Mouse (Mus musculus) forebrain, embryonic 16.5 days (tissue): ENCODE results near the gene Csrp1. TPM values are rescaled to one million over a fixed set of nuclear protein-coding genes. Genes with fewer than 3 reads are reported as not detected.

Source experiments
- ATAC-seq: fragments of 200-750 bp; cut with Nextera tagmentation; 2 replicates; pipeline ENCODE4 v1.8.0; 2017; ENCODE audit warnings: mild to moderate bottlenecking, moderate library complexity
- H3K27ac ChIP-seq: fragments of 300-500 bp; sonication (generic); 2 replicates; pipeline ENCODE4 v1.5.1; 2014; ENCODE audit warnings: low read length, control low read depth
- H3K27me3 ChIP-seq: fragments of 300-500 bp; sonication (generic); replicated peaks from 2 replicates; pipeline ENCODE4 v1.6.1; 2014; ENCODE audit warnings: low read length; ENCODE audit not compliant: control insufficient read depth, insufficient read depth
- H3K36me3 ChIP-seq: fragments of 300-500 bp; sonication (generic); 2 replicates; pipeline ENCODE4 v1.6.1; 2014; ENCODE audit not compliant: control insufficient read depth, insufficient read depth
- H3K4me1 ChIP-seq: fragments of 300-500 bp; sonication (generic); replicated peaks from 2 replicates; pipeline ENCODE4 v1.6.1; 2014; ENCODE audit warnings: low read length; ENCODE audit not compliant: control insufficient read depth, insufficient read depth
- H3K4me2 ChIP-seq: fragments of 300-500 bp; sonication (generic); 2 replicates; pipeline ENCODE4 v1.6.1; 2014; ENCODE audit warnings: mild to moderate bottlenecking, low read length, control low read depth
- H3K4me3 ChIP-seq: fragments of 300-500 bp; sonication (generic); replicated peaks from 2 replicates; pipeline ENCODE4 v1.5.1; 2014; ENCODE audit warnings: mild to moderate bottlenecking, low read length, control low read depth
- H3K9ac ChIP-seq: fragments of 300-500 bp; sonication (generic); replicated peaks from 2 replicates; pipeline ENCODE4 v1.6.1; 2014; ENCODE audit warnings: low read depth, low read length, control low read depth
- H3K9me3 ChIP-seq: fragments of 300-500 bp; sonication (generic); 2 replicates; pipeline ENCODE4 v1.6.1; 2016; ENCODE audit warnings: low read length; ENCODE audit not compliant: control insufficient read depth
- WGBS: fragments of 180-500 bp; shearing (Covaris S2); extraction: QIAGEN DNeasy Blood & Tissue Kit; methylation state at CpG from one replicate; pipeline ENCODE4 v1.1.7; 2014; 5-methylcytosine and 5-hydroxymethylcytosine counted together
- polyA plus RNA-seq: library from polyadenylated mRNA; unstranded; fragments of >200 nt; fragmentation: Nextera tagmentation; extraction: Ambion mirVana; gene quantifications from 2 replicates; pipeline ENCODE4 v1.2.1, GENCODE M21; 2015

Csrp1 gene
- polyA plus RNA-seq, 1 experiment from 2014 or later: 14.5 TPM

DNA sequence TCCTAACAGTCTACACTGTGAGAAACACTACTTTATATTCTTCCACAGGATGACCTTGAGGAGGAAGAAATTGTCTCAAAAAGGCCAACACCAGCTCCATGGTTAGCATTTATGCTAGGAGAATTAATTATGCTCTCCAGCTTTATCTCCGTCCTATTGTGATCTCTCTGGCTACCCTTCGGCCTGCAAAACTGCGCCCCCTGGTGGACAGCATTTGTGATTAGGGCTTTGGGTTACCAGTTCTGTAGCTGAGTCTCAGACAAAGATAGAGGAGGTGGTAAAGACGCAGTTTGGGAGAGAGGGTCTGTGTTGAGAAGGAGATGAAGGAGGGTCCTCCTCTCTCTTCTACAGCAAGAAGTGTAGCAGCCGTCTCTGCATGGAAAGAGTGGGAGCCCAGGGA, 70.0 kb downstream of the Csrp1 start:
- no peak overlapping the region for H3K4me2 ChIP-seq
- peaks cover 9% of the 10 kb centered on the region for H3K4me1 ChIP-seq
- no peaks in the 10 kb centered on the region for H3K36me3 ChIP-seq
- no peak overlapping the region for H3K4me3 ChIP-seq
- H3K27ac ChIP-seq: no peak overlapping the region
- no peaks in the 10 kb centered on the region for H3K9me3 ChIP-seq
- 0 out of 2 replicates have a peak, but pooled peaks have one; percentile 21 for ATAC-seq
- H3K9ac ChIP-seq: no peak overlapping the region
- WGBS: 4% methylated on average over 5 of the region's 5 CpGs
- H3K27me3 ChIP-seq: no peaks in the 10 kb centered on the region; the same call in 1 of the 2 replicates

DNA sequence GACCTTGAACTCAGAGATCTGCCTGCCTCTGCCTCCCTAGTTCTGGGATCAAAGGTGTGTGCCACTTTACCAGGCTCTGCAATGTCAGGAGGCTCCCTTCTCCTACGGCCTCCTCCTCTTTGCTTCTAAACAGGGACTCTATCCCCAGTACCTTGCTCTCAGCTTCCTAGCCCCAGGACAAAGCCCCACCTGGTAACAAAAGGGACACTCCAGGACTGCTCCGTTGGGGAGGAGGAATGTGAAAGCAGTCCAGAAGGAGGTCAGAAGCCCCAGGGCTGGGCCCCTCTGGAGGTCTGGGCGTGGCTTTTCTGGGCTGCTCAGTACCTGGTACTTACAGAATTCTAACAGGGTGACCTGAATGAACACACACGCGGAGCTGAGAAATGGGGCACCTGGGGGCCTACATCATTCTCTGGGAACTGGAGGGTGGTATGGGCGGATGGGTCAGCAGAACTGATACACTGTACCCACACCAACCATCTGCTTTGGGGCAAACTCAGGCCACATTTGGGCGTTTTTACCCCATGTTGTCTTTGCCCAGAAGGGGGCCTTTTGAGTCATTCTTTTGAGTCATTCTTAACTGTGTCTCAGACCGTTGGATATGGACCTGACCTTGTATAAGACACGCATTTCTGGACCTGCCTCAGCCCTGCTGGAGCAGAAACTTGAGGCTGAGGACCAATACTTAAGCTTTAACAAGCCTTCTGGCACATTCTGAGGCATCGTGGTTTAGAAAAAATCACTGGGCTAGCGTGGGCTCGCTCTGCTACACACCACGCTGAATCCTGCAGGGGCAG, 72.5 kb downstream of the Csrp1 start:
- H3K4me2 ChIP-seq: no peak overlapping the region
- no peak for ATAC-seq

DNA sequence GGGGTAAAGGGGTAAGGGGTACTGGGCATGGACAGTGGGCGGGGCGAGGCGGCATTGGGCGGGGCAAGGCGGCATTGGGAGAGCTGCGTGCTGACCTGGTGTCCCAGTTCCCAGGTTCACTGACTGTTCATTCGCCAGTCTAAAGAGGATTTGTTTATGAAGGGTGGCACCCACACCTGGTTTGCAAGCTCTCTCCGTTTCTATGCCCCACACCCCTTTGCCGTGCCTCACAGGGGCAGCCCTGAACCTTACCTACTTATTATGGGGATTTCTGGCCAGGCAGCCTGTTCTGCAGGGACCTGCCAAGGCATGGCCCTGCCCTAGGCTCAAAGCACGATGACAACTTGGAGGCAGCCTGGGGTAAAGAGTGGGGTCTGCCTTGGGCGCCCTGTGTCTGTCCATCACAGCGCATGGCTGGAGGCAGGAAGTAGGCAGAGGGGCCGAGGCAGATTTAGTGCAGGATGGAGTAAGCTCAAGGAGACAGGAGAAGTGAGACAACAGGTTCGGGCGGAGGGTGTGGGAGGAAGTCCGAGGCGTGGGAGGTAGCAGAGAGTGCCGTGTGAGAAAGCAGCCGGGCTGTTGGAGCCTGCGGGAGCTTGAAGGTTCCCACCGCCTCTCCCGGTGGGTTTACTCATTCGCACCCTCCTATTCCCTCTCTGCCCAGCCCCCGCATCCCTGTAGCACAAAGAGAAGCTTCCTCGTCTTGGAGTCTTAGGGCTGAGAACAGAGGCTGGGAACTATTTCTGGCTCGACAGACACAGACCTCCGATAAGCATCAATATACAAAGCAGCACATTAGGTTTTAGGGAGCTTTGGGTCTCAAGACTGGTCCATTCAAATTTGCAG, 73.7 kb downstream of the Csrp1 start:
- no peaks in the 10 kb centered on the region for H3K9me3 ChIP-seq
- H3K9ac ChIP-seq: peak overlapping the region; percentile 43
- H3K4me3 ChIP-seq: peak overlapping the region; percentile 21
- no peaks in the 10 kb centered on the region; the same call in 1 of the 2 replicates for H3K27me3 ChIP-seq
- ATAC-seq: peak; percentile 30; the same call in 1 of the 2 replicates
- H3K27ac ChIP-seq: no peak overlapping the region
- WGBS: 12% methylated on average over 27 of the region's 27 CpGs
- H3K4me2 ChIP-seq: peak overlapping the region; percentile 47
- H3K36me3 ChIP-seq: no peaks in the 10 kb centered on the region
- peaks cover 9% of the 10 kb centered on the region for H3K4me1 ChIP-seq

More for the DNA sequence above, 72.5 kb downstream of the Csrp1 start:
- 60% methylated on average over 13 of the region's 13 CpGs for WGBS
- no peak overlapping the region for H3K27ac ChIP-seq
- peaks cover 9% of the 10 kb centered on the region for H3K4me1 ChIP-seq
- no peaks in the 10 kb centered on the region for H3K36me3 ChIP-seq
- H3K27me3 ChIP-seq: no peaks in the 10 kb centered on the region; the same call in 1 of the 2 replicates
- no peaks in the 10 kb centered on the region for H3K9me3 ChIP-seq
- H3K4me3 ChIP-seq: no peak overlapping the region
- no peak overlapping the region for H3K9ac ChIP-seq

DNA sequence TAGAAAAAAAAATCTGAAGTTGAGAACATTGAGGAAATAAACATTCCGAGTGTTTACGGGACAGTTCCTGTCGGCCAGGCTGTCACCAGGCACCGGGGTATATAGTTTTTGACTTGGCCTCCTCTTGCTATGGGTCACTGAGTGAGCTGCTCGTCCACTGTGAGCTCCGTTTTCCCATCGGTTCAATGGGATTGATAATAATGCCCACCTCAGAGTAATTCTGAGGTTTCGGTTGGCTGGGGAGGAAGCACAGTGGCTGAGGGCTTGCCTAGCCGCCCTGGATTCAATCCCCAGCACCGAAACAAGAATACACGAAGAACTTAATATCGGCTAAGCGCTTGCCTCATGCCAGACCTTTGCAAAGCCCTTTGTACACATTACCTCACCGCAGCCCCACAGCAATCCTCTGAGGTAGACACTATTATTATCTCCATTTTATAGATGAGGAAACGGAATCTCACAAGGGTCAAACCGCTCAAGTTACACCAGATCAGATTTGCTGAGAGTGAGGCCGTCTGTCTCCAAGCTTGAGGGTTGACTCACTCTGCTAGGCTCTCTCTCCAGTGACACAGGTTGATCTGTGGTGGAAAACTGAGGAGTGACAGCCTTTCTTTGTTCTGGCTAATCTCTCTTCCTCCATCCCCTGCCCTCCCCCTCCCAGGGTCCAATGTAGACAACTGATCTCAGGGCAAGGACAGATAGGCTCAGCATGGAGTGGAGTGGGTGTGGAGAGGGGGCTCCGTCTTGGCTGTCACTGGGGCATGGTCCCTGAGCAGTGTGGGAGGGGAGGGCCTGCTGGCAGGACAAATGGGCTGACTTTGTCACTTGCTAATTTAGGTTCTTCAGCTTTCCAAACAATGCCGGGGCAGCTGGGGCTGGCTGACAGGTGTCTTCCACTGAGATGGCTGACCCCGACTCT, 74.6 kb downstream of the Csrp1 start:
- H3K27ac ChIP-seq: no peak overlapping the region
- H3K9me3 ChIP-seq: no peaks in the 10 kb centered on the region
- peaks cover 9% of the 10 kb centered on the region for H3K4me1 ChIP-seq
- no peaks in the 10 kb centered on the region for H3K36me3 ChIP-seq
- WGBS: 50% methylated on average over 20 of the region's 20 CpGs
- H3K4me2 ChIP-seq: peak overlapping the region; percentile 47; the same call in 1 of the 2 replicates
- H3K27me3 ChIP-seq: no peaks in the 10 kb centered on the region; the same call in 1 of the 2 replicates
- no peak for ATAC-seq
- no peak overlapping the region for H3K9ac ChIP-seq
- no peak overlapping the region for H3K4me3 ChIP-seq

DNA sequence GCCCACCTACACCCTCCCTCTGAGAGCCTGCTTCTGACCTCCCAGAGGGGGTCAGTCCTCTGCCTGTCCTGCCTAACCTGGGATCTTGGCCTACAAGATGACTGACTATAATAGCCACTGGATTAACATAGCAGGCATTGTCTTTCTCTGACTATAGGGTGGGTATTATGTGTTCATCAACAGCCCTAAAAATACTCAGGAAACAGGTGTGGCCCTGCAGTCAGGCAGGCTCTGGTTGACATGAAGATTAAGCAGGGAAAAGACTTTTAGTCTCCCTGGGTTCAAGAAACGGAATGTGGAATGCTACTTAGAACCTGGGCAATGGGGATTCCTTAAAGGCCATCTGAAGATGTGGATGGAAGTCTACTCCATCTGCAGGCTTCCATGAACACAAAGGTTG, 78.6 kb downstream of the Csrp1 start:
- Histone ChIP-seq H3K36me3 (no peaks in the 10 kb centered on the region), H3K4me1 (peaks cover 9% of the 10 kb centered on the region), H3K27me3 (no peaks in the 10 kb centered on the region), H3K27ac (no peak overlapping the region), H3K9ac (no peak overlapping the region), H3K4me2 (no peak overlapping the region), H3K9me3 (no peaks in the 10 kb centered on the region), H3K4me3 (no peak overlapping the region)
- ATAC-seq: no peak
- WGBS: 83% methylated on average over 1 of the region's 1 CpGs

DNA sequence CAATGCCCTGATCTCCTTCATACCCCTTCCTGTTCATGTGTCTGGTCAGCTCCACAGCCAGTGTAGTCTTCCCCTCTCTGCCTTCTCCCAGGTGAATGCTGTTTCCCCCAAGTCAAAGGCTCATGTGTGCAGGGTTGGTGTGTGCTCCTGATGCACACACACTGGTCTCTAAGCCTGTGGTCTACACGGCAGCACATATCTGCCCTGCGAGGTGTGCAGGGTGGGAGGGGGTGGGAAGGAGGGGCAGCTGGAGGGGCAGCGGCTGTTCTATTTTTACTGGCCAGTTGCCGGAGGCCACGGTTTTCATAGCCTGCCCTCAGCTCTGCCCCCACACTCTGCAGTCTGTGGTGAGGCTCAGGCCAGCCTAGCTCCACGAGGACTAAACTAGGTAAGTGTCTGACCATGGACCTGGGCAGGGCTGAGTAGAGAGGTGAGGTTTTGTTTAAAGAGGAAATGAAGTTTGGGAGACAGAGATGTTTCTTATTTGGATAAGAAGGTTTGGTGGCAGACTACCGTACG, 79.3 kb downstream of the Csrp1 start:
- H3K27me3 ChIP-seq: no peaks in the 10 kb centered on the region
- H3K9me3 ChIP-seq: no peaks in the 10 kb centered on the region
- H3K4me1 ChIP-seq: peaks cover 4% of the 10 kb centered on the region
- no peaks in the 10 kb centered on the region for H3K36me3 ChIP-seq
- no peak for ATAC-seq
- H3K9ac ChIP-seq: no peak overlapping the region
- H3K4me2 ChIP-seq: no peak overlapping the region
- 80% methylated on average over 8 of the region's 8 CpGs for WGBS
- H3K4me3 ChIP-seq: no peak overlapping the region
- no peak overlapping the region for H3K27ac ChIP-seq

DNA sequence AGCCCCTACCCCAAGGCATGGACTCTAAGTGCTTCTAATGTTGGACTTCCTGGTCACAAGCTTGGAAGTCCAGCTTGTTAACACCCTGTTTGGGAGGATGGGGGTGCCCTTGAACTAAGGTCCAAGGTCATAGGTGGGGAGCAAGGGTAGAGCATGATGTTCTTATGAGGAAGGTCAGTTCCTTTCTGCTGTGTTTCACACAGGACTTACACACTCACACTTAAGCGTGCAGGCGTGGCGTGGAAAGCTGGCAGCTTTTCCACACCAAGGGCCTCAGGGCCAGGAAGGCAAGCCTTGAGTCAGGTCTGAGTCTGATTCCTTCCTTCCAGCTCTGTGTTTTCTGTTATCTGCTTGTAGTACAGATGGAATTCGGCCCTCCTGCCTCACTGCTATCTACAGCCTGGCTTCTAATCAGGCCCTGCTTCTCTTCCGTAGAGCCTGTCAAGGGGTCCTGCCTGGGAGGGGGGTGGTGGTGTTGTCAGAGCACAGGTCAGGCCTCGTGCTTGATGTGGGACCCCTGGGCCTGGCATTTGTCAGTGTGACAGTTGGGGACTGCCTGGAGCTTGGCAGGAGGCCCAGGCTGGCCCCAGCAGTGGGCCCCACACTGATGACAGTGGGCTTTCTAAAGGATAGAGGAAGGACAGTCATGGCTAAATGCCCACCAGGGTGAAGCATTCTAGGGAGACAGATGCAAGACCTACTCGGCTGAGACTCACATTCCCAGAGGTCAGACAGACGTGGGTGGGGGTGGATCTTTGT, 80.5 kb downstream of the Csrp1 start:
- Histone ChIP-seq H3K4me3 (no peak overlapping the region), H3K9me3 (no peaks in the 10 kb centered on the region), H3K27ac (no peak overlapping the region), H3K4me1 (peaks cover 4% of the 10 kb centered on the region), H3K27me3 (no peaks in the 10 kb centered on the region), H3K36me3 (no peaks in the 10 kb centered on the region), H3K9ac (no peak overlapping the region), H3K4me2 (no peak overlapping the region)
- ATAC-seq: no peak
- WGBS: 48% methylated on average over 8 of the region's 8 CpGs
